Mouse (Mus musculus) thymus, postnatal 4 days (tissue): ENCODE measurements around the gene Ly6g6d.
"Not testable (repeated sequence)": the region's sequence is repeated elsewhere in the genome, so short reads cannot be mapped to it uniquely, and the experiment has no call there.

Experiments
- DNase-seq: peaks from one replicate; pipeline ENCODE4 v3.0.0; 2021

Ly6g6d gene

GRCm38 (mm10) chr17:35045807-35046680 is 31.8 kb downstream of the Ly6g6d start:
- DNase-seq: peak; percentile 38

GRCm38 (mm10) chr17:35044904-35045806 is 32.7 kb downstream of the Ly6g6d start:
- no peak for DNase-seq

- DNase-seq: no peak
These were observed 34.1 kb downstream of the Ly6g6d start for GRCm38 (mm10) chr17:35043794-35044193.

- DNase-seq: no peak
These were observed 38.6 kb downstream of the Ly6g6d start for GRCm38 (mm10) chr17:35039121-35039873.

GRCm38 (mm10) chr17:35034896-35035295 is 43.0 kb downstream of the Ly6g6d start:
- DNase-seq: no peak

GRCm38 (mm10) chr17:35033703-35034102 is 44.2 kb downstream of the Ly6g6d start:
- DNase-seq: not testable (repeated sequence)

- DNase-seq: no peak
These were observed 45.5 kb downstream of the Ly6g6d start for GRCm38 (mm10) chr17:35032323-35032870.

GRCm38 (mm10) chr17:35031880-35032279 is 46.0 kb downstream of the Ly6g6d start:
- no peak for DNase-seq

GRCm38 (mm10) chr17:35031272-35031671 is 46.6 kb downstream of the Ly6g6d start:
- DNase-seq: no peak

- DNase-seq: peak; percentile 61
These were observed 48.0 kb downstream of the Ly6g6d start for GRCm38 (mm10) chr17:35029691-35030532.

GRCm38 (mm10) chr17:35028315-35028714 is 49.5 kb downstream of the Ly6g6d start:
- DNase-seq: no peak

- DNase-seq: peak; percentile 59
These were observed 50.4 kb downstream of the Ly6g6d start, which contains the start of gene Sapcd1 for GRCm38 (mm10) chr17:35027277-35028068. Sapcd1 (minus strand) TSS chr17:35028016.

GRCm38 (mm10) chr17:35026206-35026605 is 51.7 kb downstream of the Ly6g6d start:
- DNase-seq: no peak

- DNase-seq: no peak
These were observed 53.0 kb downstream of the Ly6g6d start for GRCm38 (mm10) chr17:35024691-35025488.

- no peak for DNase-seq
These were observed 53.6 kb downstream of the Ly6g6d start for GRCm38 (mm10) chr17:35024261-35024660.

GRCm38 (mm10) chr17:35023756-35024155 is 54.1 kb downstream of the Ly6g6d start:
- no peak for DNase-seq

GRCm38 (mm10) chr17:35023221-35023620 is 54.6 kb downstream of the Ly6g6d start:
- DNase-seq: no peak

GRCm38 (mm10) chr17:35022541-35023060 is 55.3 kb downstream of the Ly6g6d start:
- DNase-seq: no peak

GRCm38 (mm10) chr17:35021842-35022477 is 55.9 kb downstream of the Ly6g6d start:
- DNase-seq: no peak
